Mouse (Mus musculus) brain, embryonic 14.5 days (tissue): ENCODE measurements at regions not wholly inside any gene's neighbourhood (a gene's known extent, or its start where the extent isn't known, plus 50 kb on each side); places are given as distances from the start of the nearest gene placed in this dataset.
A peak's percentile ranks its signal among the peaks of the same experiment; 100 is the strongest.

ENCODE experiments used
- DNase-seq: peaks from one replicate; pipeline ENCODE4 v3.0.0-alpha.2; 2011; ENCODE audit warnings: low read depth
- CTCF ChIP-seq: fragments of 200-500 bp; IDR thresholded peaks from 2 replicates; pipeline ENCODE4 v1.5.1; 2012; ENCODE audit warnings: inconsistent platforms, mild to moderate bottlenecking, moderate library complexity, borderline replicate concordance; ENCODE audit not compliant: insufficient read depth, insufficient read length; ENCODE audit errors: extremely low read depth
- POLR2A ChIP-seq: fragments of 200-500 bp; IDR thresholded peaks from 2 replicates; pipeline ENCODE4 v1.6.1; 2012; ENCODE audit warnings: mild to moderate bottlenecking, inconsistent platforms, borderline replicate concordance; ENCODE audit not compliant: poor library complexity, insufficient read depth, insufficient read length, severe bottlenecking; ENCODE audit errors: extremely low read depth

DNA sequence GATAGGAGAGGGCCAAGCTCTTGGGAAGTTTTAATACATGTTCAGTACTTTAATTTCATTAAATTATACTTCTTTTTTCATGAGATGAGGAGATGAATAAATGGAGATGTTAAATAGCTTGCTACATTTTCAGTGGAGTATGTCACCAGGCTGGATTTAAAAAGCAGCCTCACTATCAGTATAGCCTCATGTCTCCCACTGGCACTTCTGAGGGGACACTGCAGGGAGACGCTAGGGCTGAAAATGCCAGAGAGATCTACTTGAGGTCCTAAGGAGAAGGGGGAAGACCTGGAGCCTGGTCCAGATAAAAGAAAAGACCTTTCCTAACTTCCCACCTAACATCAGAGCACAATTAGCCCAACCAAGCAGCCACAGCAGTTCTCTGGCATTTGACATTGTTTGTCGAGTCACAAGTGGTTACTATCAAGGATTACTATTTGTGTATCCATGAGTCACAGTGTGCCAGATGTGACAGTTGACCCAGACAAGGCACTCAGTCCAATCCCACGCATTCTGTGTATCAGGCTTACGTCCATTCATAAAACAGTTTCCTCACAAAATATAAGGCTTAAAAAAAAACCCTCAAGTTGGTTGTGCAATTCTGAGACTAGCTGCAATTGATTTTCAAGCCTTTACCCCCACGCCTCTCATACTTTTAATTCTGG lies 703.8 kb downstream of the Inhba start:
- TF ChIP-seq CTCF = no peak
- no peak for TF ChIP-seq POLR2A
- no peak for DNase-seq

DNA sequence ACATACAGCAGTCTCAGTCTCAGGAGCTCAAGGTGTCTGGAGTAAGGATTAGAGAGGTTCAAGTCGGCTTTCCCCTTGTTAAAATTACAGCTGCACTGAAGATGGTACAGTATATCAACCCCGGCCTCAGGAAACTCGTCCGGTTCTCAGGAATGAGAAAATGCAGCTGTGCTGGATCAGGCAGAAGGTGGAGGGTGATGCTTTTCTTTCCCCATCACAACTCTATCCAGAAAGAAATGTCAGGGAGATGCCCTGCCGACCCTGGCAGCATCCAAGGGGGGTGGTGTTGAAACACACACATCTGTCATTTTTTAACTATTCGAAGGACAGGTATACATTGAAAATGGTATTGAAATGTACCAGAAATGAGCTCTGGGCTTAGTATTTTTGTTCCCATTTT lies 704.7 kb downstream of the Inhba start:
- no peak for DNase-seq

DNA sequence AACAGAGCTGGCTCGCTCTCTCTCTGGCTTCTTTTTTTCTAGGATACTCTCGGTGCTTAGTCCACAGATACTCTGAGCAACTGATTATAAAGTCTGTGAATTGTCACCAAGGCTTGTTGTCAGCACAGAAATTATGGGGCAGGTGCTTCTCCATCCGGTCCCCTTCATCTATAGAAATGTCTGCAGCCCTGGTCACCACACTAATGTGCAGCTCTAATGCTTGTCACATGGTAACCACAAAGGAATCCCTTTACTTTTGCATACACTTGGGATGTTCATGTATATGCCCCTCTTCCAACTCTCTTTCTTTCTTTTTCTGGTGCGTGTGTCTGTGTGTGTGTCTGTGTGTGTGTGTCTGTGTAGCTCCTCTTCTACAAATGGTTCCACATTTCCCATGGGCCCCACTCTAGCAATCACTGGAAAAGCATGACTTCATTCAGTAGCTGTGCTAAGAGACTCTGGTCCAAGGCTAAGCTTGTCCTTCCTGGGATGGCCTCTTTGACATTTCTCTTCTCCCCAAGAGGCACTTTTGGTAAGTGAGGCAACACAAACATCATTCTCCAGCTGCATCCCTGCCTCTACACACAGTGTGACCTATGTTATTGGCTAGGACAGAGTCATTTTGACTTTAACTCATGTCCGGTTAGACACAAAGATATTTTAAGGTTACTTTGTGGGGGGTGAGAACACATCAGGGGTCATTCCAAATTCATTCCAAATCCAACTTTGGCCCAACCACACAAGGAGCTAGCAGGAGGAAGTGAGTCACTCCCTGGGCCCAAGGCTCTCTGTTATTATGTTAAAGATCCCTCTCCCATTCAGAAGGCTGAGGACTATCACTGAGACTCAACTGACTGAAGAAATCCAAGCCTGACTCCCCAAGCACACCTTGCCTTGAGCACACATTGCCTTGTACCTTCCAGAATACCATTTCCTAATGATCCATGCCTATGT lies 705.4 kb downstream of the Inhba start:
- no peak for DNase-seq
- TF ChIP-seq POLR2A = no peak
- no peak for TF ChIP-seq CTCF

More for the DNA sequence above, 704.7 kb downstream of the Inhba start:
- TF ChIP-seq CTCF = no peak
- no peak for TF ChIP-seq POLR2A

DNA sequence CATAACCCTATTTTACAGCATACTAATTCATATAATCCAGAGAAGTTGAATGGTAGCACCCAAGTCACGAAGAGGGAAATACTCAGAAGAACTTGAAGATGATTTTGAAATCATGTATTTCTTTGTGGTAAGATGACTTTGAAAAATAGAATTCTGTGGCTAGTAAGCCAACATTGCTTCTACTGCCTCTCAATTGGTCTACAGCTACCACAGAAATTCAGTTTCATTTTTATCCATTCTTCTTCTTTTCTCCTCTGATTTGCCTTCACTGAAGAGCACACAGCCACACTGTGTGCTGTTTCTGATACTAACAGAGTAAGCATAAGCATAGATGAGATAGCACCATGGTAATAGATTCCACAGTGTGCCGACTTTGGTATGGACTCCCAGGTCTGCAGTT lies 708.4 kb downstream of the Inhba start:
- no peak for DNase-seq
- TF ChIP-seq POLR2A (no peak), CTCF (no peak)

DNA sequence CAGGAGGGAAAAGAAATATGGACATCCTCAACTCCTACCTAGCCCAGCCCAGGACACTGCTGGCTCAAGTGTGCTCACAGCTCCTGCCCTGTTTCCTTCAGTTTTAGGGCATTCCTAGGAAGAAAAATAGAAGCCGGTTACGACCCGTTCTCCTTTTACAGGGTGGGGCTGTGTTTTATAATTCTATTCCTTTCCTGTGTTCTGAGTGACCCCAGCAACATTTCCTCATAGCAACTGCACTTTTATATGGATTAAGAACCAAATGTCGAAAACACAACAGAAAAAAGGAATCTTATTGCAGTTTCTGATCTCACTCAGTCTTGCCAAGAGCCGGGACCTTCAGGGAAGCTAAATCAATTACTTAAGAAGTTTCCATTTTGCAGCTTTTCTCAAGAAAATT lies 713.7 kb downstream of the Inhba start:
- DNase-seq = no peak

DNA sequence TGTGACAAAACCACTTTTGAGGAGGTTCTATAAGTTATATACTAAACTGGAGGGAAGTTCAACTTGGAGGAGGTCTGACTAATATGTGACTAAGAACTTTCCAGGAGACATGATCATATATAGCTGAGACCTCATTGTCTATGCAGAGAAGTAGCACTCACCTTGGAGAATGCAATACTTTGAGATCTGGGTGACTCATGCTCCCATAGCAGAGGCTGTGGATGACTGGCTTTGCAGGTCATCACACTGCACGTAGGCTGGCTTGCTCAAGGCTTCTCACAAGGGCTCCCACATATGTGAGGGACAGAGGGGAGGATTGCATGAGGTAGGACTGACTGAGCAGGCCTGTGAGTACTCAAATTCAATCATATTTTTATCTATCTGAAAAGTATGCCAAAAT lies 726.7 kb downstream of the Inhba start:
- TF ChIP-seq CTCF = no peak
- no peak for DNase-seq

More for the DNA sequence above, 713.7 kb downstream of the Inhba start:
- TF ChIP-seq POLR2A (no peak), CTCF (no peak)

DNA sequence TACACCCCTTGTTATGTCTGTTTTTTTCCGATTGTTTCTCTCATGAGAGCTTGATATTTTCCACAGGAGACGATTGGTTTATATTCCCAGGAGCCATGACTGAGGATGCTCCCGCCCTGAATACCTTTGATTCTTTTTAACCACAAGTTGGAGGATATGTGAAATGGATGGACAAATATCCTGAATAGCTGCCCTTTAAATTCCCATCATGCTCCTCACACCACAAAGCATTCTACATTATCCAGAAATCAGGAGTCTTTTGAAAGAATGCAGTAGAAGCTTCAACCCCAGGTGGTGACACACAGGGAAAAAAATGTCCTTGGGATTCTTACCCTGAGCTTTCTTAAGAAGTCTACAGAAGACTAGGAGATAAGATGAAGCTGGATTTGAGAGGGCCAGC lies 727.9 kb downstream of the Inhba start:
- no peak for TF ChIP-seq CTCF
- no peak for TF ChIP-seq POLR2A
- no peak for DNase-seq

DNA sequence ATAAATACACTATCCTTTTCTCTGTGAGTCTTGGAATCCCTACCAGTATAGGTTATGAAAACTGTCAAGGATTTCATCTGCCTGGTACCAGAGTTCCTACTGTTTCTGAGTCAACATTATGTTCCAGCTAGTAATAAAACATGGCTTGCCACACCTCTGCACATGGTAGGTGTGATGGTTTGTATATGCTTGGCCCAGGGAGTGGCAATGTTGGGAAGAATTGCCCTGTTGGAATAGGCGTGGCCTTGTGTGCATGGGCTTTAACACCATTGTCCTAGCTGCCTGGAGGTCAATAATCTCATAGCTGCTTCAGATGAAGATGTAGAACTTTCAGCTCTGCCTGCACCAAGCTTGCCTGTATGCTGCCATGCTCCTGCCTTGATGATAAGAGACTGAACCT lies 732.6 kb downstream of the Inhba start:
- no peak for DNase-seq
- TF ChIP-seq POLR2A = no peak
- no peak for TF ChIP-seq CTCF

DNA sequence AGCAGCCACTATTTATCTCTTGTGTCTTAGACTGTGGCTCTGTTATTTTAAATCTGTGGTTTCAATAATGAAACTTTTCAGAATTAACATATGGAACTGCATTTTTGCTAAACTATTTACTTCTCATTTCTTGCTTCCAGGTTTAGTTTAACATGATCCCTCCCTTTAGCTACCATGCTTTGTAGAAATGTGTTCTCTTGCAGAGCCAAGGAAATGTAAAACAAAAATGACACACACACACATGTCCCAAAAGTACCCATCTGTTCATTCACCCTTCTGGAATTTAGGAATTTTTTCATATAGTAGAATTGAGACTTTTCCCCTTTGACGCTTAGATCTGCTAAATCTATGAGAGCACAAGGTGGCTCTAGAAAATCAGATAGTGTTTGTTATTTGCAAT lies 734.0 kb downstream of the Inhba start:
- peak; percentile 27 for DNase-seq
- TF ChIP-seq CTCF (no peak), POLR2A (no peak)

DNA sequence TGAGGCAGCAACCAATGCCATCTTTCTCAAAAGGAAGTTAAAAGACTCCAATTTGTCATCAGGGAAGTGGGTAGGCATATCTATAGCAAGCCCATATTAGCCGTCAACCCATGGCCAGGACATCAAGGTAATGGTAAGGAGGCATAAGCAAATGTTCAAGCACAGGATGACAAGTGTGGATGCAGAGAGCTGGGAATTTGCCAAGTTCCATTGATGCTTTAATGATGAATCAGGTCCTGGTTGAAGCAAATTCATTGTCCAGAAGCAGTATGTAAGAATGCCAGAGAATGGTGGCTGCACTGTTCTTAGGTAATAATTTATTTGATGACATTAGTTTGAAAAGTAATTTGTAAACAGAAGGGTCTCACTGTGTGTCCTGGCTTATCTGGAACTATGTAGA lies 734.8 kb downstream of the Inhba start:
- DNase-seq = no peak
- TF ChIP-seq CTCF (no peak), POLR2A (no peak)

DNA sequence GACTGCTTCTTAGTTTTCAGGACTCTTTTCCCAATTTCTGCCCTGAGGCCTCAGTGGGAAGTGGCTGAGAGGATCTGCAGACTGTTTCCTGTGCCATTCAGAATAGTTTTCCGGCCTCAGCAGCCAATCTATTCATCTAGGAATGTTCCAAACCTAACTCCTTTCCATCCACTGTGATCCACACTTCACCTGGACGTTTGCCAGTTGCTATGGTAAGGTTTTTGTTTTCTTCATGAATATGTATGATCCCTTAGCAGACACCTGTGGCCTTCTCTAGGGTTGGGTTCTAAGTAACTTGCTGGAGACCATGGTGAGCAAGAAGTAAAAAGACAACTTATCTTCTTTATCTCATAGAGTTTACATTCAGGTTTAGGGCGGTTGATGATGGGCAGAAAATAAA lies 744.6 kb downstream of the Inhba start:
- TF ChIP-seq CTCF (no peak), POLR2A (no peak)
- DNase-seq = peak; percentile 66

DNA sequence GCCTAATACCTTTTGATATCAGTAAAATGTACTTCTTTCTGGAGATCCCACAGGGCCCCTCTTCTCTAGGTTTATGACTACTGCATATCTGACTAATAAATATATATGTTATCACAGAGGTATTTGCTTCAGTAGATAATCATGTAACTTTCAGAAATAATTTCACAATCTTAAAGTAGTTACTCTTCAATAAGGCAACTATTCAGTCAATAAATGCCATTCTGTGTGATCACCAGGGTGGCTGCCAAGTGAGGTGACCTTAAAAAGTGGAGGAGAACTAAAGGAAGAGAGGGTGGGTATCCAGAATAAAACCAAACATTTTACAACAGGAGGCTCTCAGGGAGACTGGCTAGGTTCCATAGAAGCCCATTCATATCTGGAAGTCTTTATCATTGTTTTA lies 748.4 kb downstream of the Inhba start:
- no peak for DNase-seq
- TF ChIP-seq CTCF (no peak), POLR2A (no peak)

DNA sequence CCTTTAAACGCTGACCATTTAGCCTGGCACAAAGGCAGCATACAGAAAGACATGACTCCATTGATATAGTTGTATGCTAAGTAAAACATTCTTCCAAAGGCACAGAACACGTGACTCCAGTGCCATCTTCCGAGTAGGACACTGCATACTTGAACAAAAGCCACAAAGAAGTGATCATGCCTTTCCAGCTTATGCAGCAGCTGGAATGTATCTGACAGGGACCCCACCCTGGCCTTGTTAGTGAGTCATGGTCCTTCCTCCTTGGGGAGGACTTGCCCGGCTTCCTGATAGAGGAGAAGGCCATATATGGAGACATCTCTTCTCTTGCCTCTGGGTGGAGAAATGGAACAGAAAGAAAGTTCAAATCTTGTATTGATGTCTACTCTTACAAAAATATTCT lies 749.8 kb downstream of the Inhba start:
- no peak for TF ChIP-seq POLR2A
- no peak for TF ChIP-seq CTCF

More for the DNA sequence above, 749.8 kb downstream of the Inhba start:
- DNase-seq = no peak
